Mouse (Mus musculus): ENCODE measurements at regions not wholly inside any gene's neighbourhood (a gene's known extent, or its start where the extent isn't known, plus 50 kb on each side); places are given as distances from the start of the nearest gene placed in this dataset.

GRCm38 (mm10) chr13:5601648-5602047 is 259.6 kb upstream of the Klf6 start:
- no peak overlapping the region for H3K4me2 ChIP-seq
- no peaks in the 10 kb centered on the region for H3K36me3 ChIP-seq
- H3K4me1 ChIP-seq: no peaks in the 10 kb centered on the region
- H3K9ac ChIP-seq: no peak overlapping the region
- H3K27me3 ChIP-seq: no peaks in the 10 kb centered on the region
- no peak overlapping the region for H3K27ac ChIP-seq
- H3K9me3 ChIP-seq: no peaks in the 10 kb centered on the region
- H3K4me3 ChIP-seq: no peak overlapping the region
- WGBS: 69% methylated on average over 1 of the region's 1 CpGs
- ATAC-seq (ENCODE audit: insufficient number of reproducible peaks, low FRiP score, low TSS enrichment, low read depth): no peak

- no peaks in the 10 kb centered on the region for H3K9me3 ChIP-seq
- H3K9ac ChIP-seq: no peak overlapping the region
- no peak overlapping the region for H3K4me3 ChIP-seq
- WGBS: 50% methylated on average over 5 of the region's 5 CpGs
- no peak for ATAC-seq (ENCODE audit: insufficient number of reproducible peaks, low FRiP score, low TSS enrichment, low read depth)
- H3K36me3 ChIP-seq: no peaks in the 10 kb centered on the region
- no peaks in the 10 kb centered on the region for H3K4me1 ChIP-seq
- H3K4me2 ChIP-seq: no peak overlapping the region
- no peaks in the 10 kb centered on the region for H3K27me3 ChIP-seq
- H3K27ac ChIP-seq: no peak overlapping the region
Measured at GRCm38 (mm10) chr13:5603905-5604596, 257.2 kb upstream of the Klf6 start.

GRCm38 (mm10) chr13:5605418-5605817 is 255.9 kb upstream of the Klf6 start:
- no peak overlapping the region for H3K4me3 ChIP-seq
- no peak overlapping the region for H3K9ac ChIP-seq
- no peaks in the 10 kb centered on the region for H3K9me3 ChIP-seq
- ATAC-seq (ENCODE audit: insufficient number of reproducible peaks, low FRiP score, low TSS enrichment, low read depth): no peak
- H3K27ac ChIP-seq: no peak overlapping the region
- H3K27me3 ChIP-seq: no peaks in the 10 kb centered on the region
- H3K4me2 ChIP-seq: no peak overlapping the region
- no peaks in the 10 kb centered on the region for H3K4me1 ChIP-seq
- no peaks in the 10 kb centered on the region for H3K36me3 ChIP-seq

GRCm38 (mm10) chr13:5607462-5607861 is 253.8 kb upstream of the Klf6 start:
- H3K4me3 ChIP-seq: no peak overlapping the region
- no peak overlapping the region for H3K27ac ChIP-seq
- 77% methylated on average over 4 of the region's 4 CpGs for WGBS
- H3K9ac ChIP-seq: no peak overlapping the region
- H3K4me1 ChIP-seq: no peaks in the 10 kb centered on the region
- no peaks in the 10 kb centered on the region for H3K27me3 ChIP-seq
- no peak overlapping the region for H3K4me2 ChIP-seq
- no peaks in the 10 kb centered on the region for H3K9me3 ChIP-seq
- H3K36me3 ChIP-seq: no peaks in the 10 kb centered on the region
- ATAC-seq (ENCODE audit: insufficient number of reproducible peaks, low FRiP score, low TSS enrichment, low read depth): no peak

- Histone ChIP-seq H3K4me2 (no peak overlapping the region), H3K27me3 (no peaks in the 10 kb centered on the region), H3K4me3 (no peak overlapping the region), H3K4me1 (0 out of 2 replicates have a peak, but pooled peaks cover 3% of the 10 kb centered on the region), H3K27ac (no peak overlapping the region; the same call in 1 of the 2 replicates), H3K9me3 (no peaks in the 10 kb centered on the region), H3K36me3 (no peaks in the 10 kb centered on the region), H3K9ac (no peak overlapping the region)
- no peak for ATAC-seq (ENCODE audit: insufficient number of reproducible peaks, low FRiP score, low TSS enrichment, low read depth)
- 78% methylated on average over 7 of the region's 7 CpGs for WGBS
Measured at GRCm38 (mm10) chr13:5614186-5614737, 247.0 kb upstream of the Klf6 start.

- H3K4me3 ChIP-seq: no peak overlapping the region
- no peak for ATAC-seq (ENCODE audit: insufficient number of reproducible peaks, low FRiP score, low TSS enrichment, low read depth)
- no peak overlapping the region for H3K27ac ChIP-seq
- H3K9ac ChIP-seq: no peak overlapping the region
- H3K4me2 ChIP-seq: no peak overlapping the region
- H3K4me1 ChIP-seq: 0 out of 2 replicates have a peak, but pooled peaks cover 3% of the 10 kb centered on the region
- no peaks in the 10 kb centered on the region for H3K27me3 ChIP-seq
- WGBS: 74% methylated on average over 5 of the region's 5 CpGs
- no peaks in the 10 kb centered on the region for H3K9me3 ChIP-seq
- H3K36me3 ChIP-seq: no peaks in the 10 kb centered on the region
Measured at GRCm38 (mm10) chr13:5614833-5615232, 246.4 kb upstream of the Klf6 start.

- 0 out of 2 replicates have a peak, but pooled peaks cover 3% of the 10 kb centered on the region for H3K4me1 ChIP-seq
- ATAC-seq (ENCODE audit: insufficient number of reproducible peaks, low FRiP score, low TSS enrichment, low read depth): no peak
- no peak overlapping the region for H3K4me2 ChIP-seq
- WGBS: 76% methylated on average over 3 of the region's 3 CpGs
- no peaks in the 10 kb centered on the region for H3K27me3 ChIP-seq
- H3K27ac ChIP-seq: no peak overlapping the region
- no peak overlapping the region for H3K4me3 ChIP-seq
- no peaks in the 10 kb centered on the region for H3K9me3 ChIP-seq
- no peak overlapping the region for H3K9ac ChIP-seq
- H3K36me3 ChIP-seq: no peaks in the 10 kb centered on the region
Measured at GRCm38 (mm10) chr13:5615327-5615726, 246.0 kb upstream of the Klf6 start.

GRCm38 (mm10) chr13:5628124-5628523 is 233.2 kb upstream of the Klf6 start:
- ATAC-seq (ENCODE audit: insufficient number of reproducible peaks, low FRiP score, low TSS enrichment, low read depth): no peak
- Histone ChIP-seq H3K4me1 (no peaks in the 10 kb centered on the region), H3K4me2 (no peak overlapping the region), H3K4me3 (no peak overlapping the region), H3K9ac (no peak overlapping the region), H3K27ac (no peak overlapping the region), H3K9me3 (no peaks in the 10 kb centered on the region), H3K27me3 (no peaks in the 10 kb centered on the region), H3K36me3 (no peaks in the 10 kb centered on the region)
- 70% methylated on average over 2 of the region's 2 CpGs for WGBS

- Histone ChIP-seq H3K4me1 (no peaks in the 10 kb centered on the region), H3K9me3 (no peaks in the 10 kb centered on the region), H3K4me2 (no peak overlapping the region), H3K9ac (no peak overlapping the region), H3K27me3 (no peaks in the 10 kb centered on the region), H3K36me3 (no peaks in the 10 kb centered on the region), H3K27ac (no peak overlapping the region), H3K4me3 (no peak overlapping the region)
- WGBS: 74% methylated on average over 2 of the region's 2 CpGs
- ATAC-seq (ENCODE audit: insufficient number of reproducible peaks, low FRiP score, low TSS enrichment, low read depth): no peak
Measured at GRCm38 (mm10) chr13:5634960-5635359, 226.3 kb upstream of the Klf6 start.

- Histone ChIP-seq H3K27me3 (no peaks in the 10 kb centered on the region), H3K4me1 (no peaks in the 10 kb centered on the region), H3K4me2 (no peak overlapping the region), H3K36me3 (no peaks in the 10 kb centered on the region), H3K9ac (no peak overlapping the region), H3K27ac (no peak overlapping the region), H3K4me3 (no peak overlapping the region), H3K9me3 (no peaks in the 10 kb centered on the region)
- no peak for ATAC-seq (ENCODE audit: insufficient number of reproducible peaks, low FRiP score, low TSS enrichment, low read depth)
- 79% methylated on average over 7 of the region's 7 CpGs for WGBS
Measured at GRCm38 (mm10) chr13:5641743-5642510, 219.4 kb upstream of the Klf6 start.

GRCm38 (mm10) chr13:5648276-5648675 is 213.0 kb upstream of the Klf6 start:
- no peak overlapping the region for H3K4me3 ChIP-seq
- H3K9me3 ChIP-seq: no peaks in the 10 kb centered on the region
- no peak overlapping the region for H3K4me2 ChIP-seq
- H3K36me3 ChIP-seq: no peaks in the 10 kb centered on the region
- no peaks in the 10 kb centered on the region for H3K27me3 ChIP-seq
- WGBS: 87% methylated on average over 4 of the region's 4 CpGs
- ATAC-seq (ENCODE audit: insufficient number of reproducible peaks, low FRiP score, low TSS enrichment, low read depth): no peak
- H3K4me1 ChIP-seq: no peaks in the 10 kb centered on the region
- H3K9ac ChIP-seq: no peak overlapping the region
- no peak overlapping the region for H3K27ac ChIP-seq

- no peaks in the 10 kb centered on the region for H3K4me1 ChIP-seq
- H3K36me3 ChIP-seq: no peaks in the 10 kb centered on the region
- no peak for ATAC-seq (ENCODE audit: insufficient number of reproducible peaks, low FRiP score, low TSS enrichment, low read depth)
- H3K4me2 ChIP-seq: no peak overlapping the region
- H3K27me3 ChIP-seq: no peaks in the 10 kb centered on the region
- WGBS: 76% methylated on average over 5 of the region's 5 CpGs
- H3K4me3 ChIP-seq: no peak overlapping the region
- H3K27ac ChIP-seq: no peak overlapping the region
- H3K9me3 ChIP-seq: no peaks in the 10 kb centered on the region
- H3K9ac ChIP-seq: no peak overlapping the region
Measured at GRCm38 (mm10) chr13:5657556-5657955, 203.7 kb upstream of the Klf6 start.

Measured in limb, embryonic 15.5 days (tissue).